Mouse (Mus musculus) heart, postnatal 0 days (tissue): Measurements from ENCODE around the gene Gmds. TPM values are rescaled to one million over a fixed set of nuclear protein-coding genes. Genes with fewer than 3 reads are reported as not detected.

ENCODE experiments used
- ATAC-seq: fragments of 200-750 bp; cut with Nextera tagmentation; 2 replicates; pipeline ENCODE4 v1.8.0; 2017; ENCODE audit warnings: low read depth, moderate number of reproducible peaks, moderate library complexity; ENCODE audit not compliant: insufficient read depth
- DNase-seq: peaks from one replicate; pipeline ENCODE4 v3.0.0-alpha.2; 2016; ENCODE audit warnings: low spot score
- H3K27ac ChIP-seq: fragments of 300-500 bp; sonication (generic); 2 replicates; pipeline ENCODE4 v1.5.1; 2014; ENCODE audit warnings: low read depth, mild to moderate bottlenecking
- H3K27me3 ChIP-seq: fragments of 300-500 bp; sonication (generic); 2 replicates; pipeline ENCODE4 v1.6.1; 2014; ENCODE audit warnings: low read length, mixed read lengths; ENCODE audit not compliant: control insufficient read depth, insufficient read depth
- H3K36me3 ChIP-seq: fragments of 300-500 bp; sonication (generic); replicated peaks from 2 replicates; pipeline ENCODE4 v1.6.1; 2014; ENCODE audit warnings: low read length, mixed read lengths; ENCODE audit not compliant: control insufficient read depth, insufficient read depth
- H3K4me1 ChIP-seq: fragments of 300-500 bp; sonication (generic); 2 replicates; pipeline ENCODE4 v1.6.1; 2014; ENCODE audit warnings: antibody characterized with exemption; ENCODE audit not compliant: control insufficient read depth, insufficient read depth
- H3K4me2 ChIP-seq: fragments of 300-500 bp; sonication (generic); 2 replicates; pipeline ENCODE4 v1.6.1; 2014; ENCODE audit warnings: low read depth, mild to moderate bottlenecking, low read length, moderate library complexity
- H3K4me3 ChIP-seq: fragments of 300-500 bp; sonication (generic); 2 replicates; pipeline ENCODE4 v1.5.1; 2014; ENCODE audit warnings: low read depth, low read length
- H3K9ac ChIP-seq: fragments of 300-500 bp; sonication (generic); replicated peaks from 2 replicates; pipeline ENCODE4 v1.6.1; 2014; ENCODE audit warnings: low read depth, low read length, mixed read lengths
- H3K9me3 ChIP-seq: fragments of 300-500 bp; sonication (generic); replicated peaks from 2 replicates; pipeline ENCODE4 v1.6.1; 2016; ENCODE audit warnings: low read length; ENCODE audit not compliant: control insufficient read depth
- CTCF ChIP-seq: IDR thresholded peaks from 2 replicates; pipeline ENCODE4 v1.5.1; 2016; ENCODE audit warnings: antibody characterized with exemption, control low read depth, low read depth
- EP300 ChIP-seq: IDR thresholded peaks from 2 replicates; pipeline ENCODE4 v1.6.1; 2016; ENCODE audit warnings: antibody characterized with exemption, low read depth
- WGBS: fragments of 180-500 bp; shearing (Covaris S2); extraction: QIAGEN DNeasy Blood & Tissue Kit; methylation state at CpG from one replicate; pipeline ENCODE4 v1.1.7; 2014; 5-methylcytosine and 5-hydroxymethylcytosine counted together
- polyA plus RNA-seq: library from polyadenylated mRNA; unstranded; fragments of >200 nt; fragmentation: Nextera tagmentation; extraction: Ambion mirVana; gene quantifications from 2 replicates; pipeline ENCODE4 v1.2.1, GENCODE M21; 2015
- total RNA-seq: library from RNA; depleted of rRNA; stranded (reverse); fragments of >200 nt; gene quantifications from 2 replicates; pipeline ENCODE4 v1.2.3, GENCODE M21; 2014; ENCODE audit warnings: low replicate concordance

Gmds gene
- total and polyA plus RNA-seq, 2 experiments from 2014 or later = 1.3 to 13.0 TPM

GRCm38 (mm10) chr13:32034799-32035448, 303.6 kb downstream of the Gmds start:
- Histone ChIP-seq H3K4me2 (no peak overlapping the region), H3K4me1 (no peaks in the 10 kb centered on the region), H3K9ac (no peak overlapping the region), H3K4me3 (no peak overlapping the region), H3K9me3 (no peaks in the 10 kb centered on the region), H3K36me3 (no peaks in the 10 kb centered on the region), H3K27me3 (no peaks in the 10 kb centered on the region), H3K27ac (no peak overlapping the region)
- TF ChIP-seq CTCF (no peak), EP300 (no peak)
- DNase-seq = no peak
- no peak for ATAC-seq
- 84% methylated on average over 6 of the region's 6 CpGs for WGBS

GRCm38 (mm10) chr13:32034139-32034538, 304.4 kb downstream of the Gmds start:
- TF ChIP-seq CTCF = no peak
- TF ChIP-seq EP300 = no peak
- ATAC-seq (no peak), DNase-seq (no peak)
- no peaks in the 10 kb centered on the region for H3K4me1 ChIP-seq
- H3K4me2 ChIP-seq = no peak overlapping the region
- 91% methylated on average over 8 of the region's 8 CpGs for WGBS
- no peaks in the 10 kb centered on the region for H3K9me3 ChIP-seq
- H3K27me3 ChIP-seq = no peaks in the 10 kb centered on the region
- H3K36me3 ChIP-seq = no peaks in the 10 kb centered on the region
- no peak overlapping the region for H3K9ac ChIP-seq
- H3K4me3 ChIP-seq = no peak overlapping the region
- no peak overlapping the region for H3K27ac ChIP-seq

- 89% methylated on average over 6 of the region's 6 CpGs for WGBS
- Histone ChIP-seq H3K27me3 (no peaks in the 10 kb centered on the region), H3K4me3 (no peak overlapping the region), H3K36me3 (no peaks in the 10 kb centered on the region), H3K9me3 (no peaks in the 10 kb centered on the region), H3K9ac (no peak overlapping the region), H3K4me1 (no peaks in the 10 kb centered on the region), H3K4me2 (no peak overlapping the region), H3K27ac (no peak overlapping the region)
- TF ChIP-seq CTCF = no peak
- no peak for TF ChIP-seq EP300
- no peak for DNase-seq
- ATAC-seq = no peak
Measured at GRCm38 (mm10) chr13:32026226-32026975, 312.1 kb downstream of the Gmds start.

- H3K4me1 ChIP-seq = no peaks in the 10 kb centered on the region
- no peaks in the 10 kb centered on the region for H3K27me3 ChIP-seq
- H3K9me3 ChIP-seq = no peaks in the 10 kb centered on the region
- DNase-seq (no peak), ATAC-seq (no peak)
- no peak for TF ChIP-seq EP300
- TF ChIP-seq CTCF = no peak
- no peak overlapping the region for H3K4me3 ChIP-seq
- no peak overlapping the region for H3K4me2 ChIP-seq
- H3K9ac ChIP-seq = no peak overlapping the region
- no peak overlapping the region for H3K27ac ChIP-seq
- H3K36me3 ChIP-seq = no peaks in the 10 kb centered on the region
Measured at GRCm38 (mm10) chr13:32024822-32025221, 313.7 kb downstream of the Gmds start.

GRCm38 (mm10) chr13:32020455-32021249, 317.9 kb downstream of the Gmds start:
- Histone ChIP-seq H3K27ac (no peak overlapping the region), H3K4me1 (peaks cover 12% of the 10 kb centered on the region), H3K27me3 (no peaks in the 10 kb centered on the region), H3K9me3 (no peaks in the 10 kb centered on the region), H3K36me3 (no peaks in the 10 kb centered on the region), H3K4me2 (no peak overlapping the region), H3K4me3 (no peak overlapping the region), H3K9ac (no peak overlapping the region)
- DNase-seq (no peak), ATAC-seq (no peak)
- 72% methylated on average over 6 of the region's 6 CpGs for WGBS
- no peak for TF ChIP-seq EP300
- TF ChIP-seq CTCF = no peak
